Mouse (Mus musculus) 416B (cell line): ENCODE data around the gene Gm7879.

ENCODE experiments used
- DNase-seq: peaks from one replicate; pipeline ENCODE4 v3.0.0; 2011; ENCODE audit warnings: low read depth

Gene Gm7879

GRCm38 (mm10) chr5:43948748-43949275, 35.9 kb downstream of the Gm7879 start:
- peak; percentile 27 for DNase-seq

- DNase-seq, result no peak
Measured at GRCm38 (mm10) chr5:43953241-43953640, 40.3 kb downstream of the Gm7879 start.

DNA sequence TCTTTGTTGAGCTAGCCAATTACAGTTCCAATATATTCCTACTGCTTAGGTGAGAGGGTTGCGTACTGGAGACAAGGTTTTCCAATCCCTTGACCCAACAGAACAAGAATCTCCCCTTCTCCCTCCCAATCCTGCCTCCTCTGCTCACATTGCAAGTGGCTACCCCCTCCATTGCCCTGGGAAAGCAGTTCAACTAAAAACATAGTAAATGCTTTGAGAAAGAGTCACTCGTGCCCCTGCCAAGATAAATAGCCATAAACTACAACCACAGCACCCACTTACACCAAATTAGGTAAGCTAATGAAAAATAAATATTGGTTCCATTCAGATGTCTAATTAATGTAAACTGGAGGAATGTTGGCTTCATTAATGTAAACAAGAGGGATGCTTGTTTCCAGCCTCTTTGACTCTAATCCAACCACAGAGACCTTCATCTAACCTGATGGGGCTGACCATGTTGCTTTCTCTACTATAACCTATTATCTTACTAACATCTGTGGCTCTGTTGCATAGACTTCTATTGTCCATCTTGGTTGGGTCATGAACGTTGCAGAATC, 47.0 kb downstream of the Gm7879 start:
- DNase-seq, result no peak

GRCm38 (mm10) chr5:43961056-43961455, 48.1 kb downstream of the Gm7879 start:
- no peak for DNase-seq
